Mouse (Mus musculus) heart, embryonic 16.5 days (tissue): ENCODE data around the gene Rhcg. TPM values are rescaled to one million over a fixed set of nuclear protein-coding genes. Genes with fewer than 3 reads are reported as not detected.

Experiments
- ATAC-seq: fragments of 200-750 bp; cut with Nextera tagmentation; replicated peaks from 2 replicates; pipeline ENCODE4 v1.8.0; 2017; ENCODE audit warnings: moderate number of reproducible peaks; ENCODE audit not compliant: insufficient read depth, low FRiP score; ENCODE audit errors: extremely low read depth
- H3K27ac ChIP-seq: fragments of 300-500 bp; sonication (generic); 2 replicates; pipeline ENCODE4 v1.5.1; 2014; ENCODE audit warnings: mild to moderate bottlenecking, low read length, control low read depth, moderate library complexity
- H3K27me3 ChIP-seq: fragments of 300-500 bp; sonication (generic); 2 replicates; pipeline ENCODE4 v1.6.1; 2014; ENCODE audit warnings: low read length, mixed read lengths; ENCODE audit not compliant: control insufficient read depth, insufficient read depth
- H3K36me3 ChIP-seq: fragments of 300-500 bp; sonication (generic); 2 replicates; pipeline ENCODE4 v1.6.1; 2014; ENCODE audit not compliant: control insufficient read depth, insufficient read depth
- H3K4me1 ChIP-seq: fragments of 300-500 bp; sonication (generic); 2 replicates; pipeline ENCODE4 v1.6.1; 2014; ENCODE audit warnings: low read length, mixed read lengths; ENCODE audit not compliant: control insufficient read depth, insufficient read depth
- H3K4me2 ChIP-seq: fragments of 300-500 bp; sonication (generic); 2 replicates; pipeline ENCODE4 v1.6.1; 2014; ENCODE audit warnings: low read depth, mild to moderate bottlenecking, control low read depth, low read length
- H3K4me3 ChIP-seq: fragments of 300-500 bp; sonication (generic); 2 replicates; pipeline ENCODE4 v1.5.1; 2014; ENCODE audit warnings: mild to moderate bottlenecking, control low read depth, low read length
- H3K9ac ChIP-seq: fragments of 300-500 bp; sonication (generic); 2 replicates; pipeline ENCODE4 v1.6.1; 2014; ENCODE audit warnings: low read length, control low read depth
- H3K9me3 ChIP-seq: fragments of 300-500 bp; sonication (generic); replicated peaks from 2 replicates; pipeline ENCODE4 v1.6.1; 2016; ENCODE audit warnings: low read length; ENCODE audit not compliant: control insufficient read depth
- WGBS: fragments of 180-500 bp; shearing (Covaris S2); extraction: QIAGEN DNeasy Blood & Tissue Kit; methylation state at CpG from one replicate; pipeline ENCODE4 v1.1.7; 2014; 5-methylcytosine and 5-hydroxymethylcytosine counted together
- polyA plus RNA-seq: library from polyadenylated mRNA; unstranded; fragments of >200 nt; fragmentation: Nextera tagmentation; extraction: Ambion mirVana; gene quantifications from 2 replicates; pipeline ENCODE4 v1.2.1, GENCODE M21; 2015

Rhcg gene
- polyA plus RNA-seq, 1 experiment from 2014 or later, result 0.20 TPM

- H3K27ac ChIP-seq, result no peak overlapping the region
- no peak overlapping the region for H3K4me3 ChIP-seq
- H3K27me3 ChIP-seq, result no peaks in the 10 kb centered on the region
- H3K4me1 ChIP-seq, result peaks cover 5% of the 10 kb centered on the region; the same call in 1 of the 2 replicates
- 63% methylated on average over 3 of the region's 3 CpGs for WGBS
- peak; percentile 93 for ATAC-seq
- H3K9me3 ChIP-seq, result no peaks in the 10 kb centered on the region
- H3K4me2 ChIP-seq, result no peak overlapping the region
- H3K9ac ChIP-seq, result no peak overlapping the region
- no peaks in the 10 kb centered on the region for H3K36me3 ChIP-seq
Observed at GRCm38 (mm10) chr7:79647233-79647632, 29.8 kb upstream of the Rhcg start.

GRCm38 (mm10) chr7:79631773-79632348 lies 14.4 kb upstream of the Rhcg start:
- no peaks in the 10 kb centered on the region for H3K4me1 ChIP-seq
- H3K27me3 ChIP-seq, result peaks cover 2% of the 10 kb centered on the region; the same call in 1 of the 2 replicates
- no peaks in the 10 kb centered on the region for H3K36me3 ChIP-seq
- no peak overlapping the region for H3K9ac ChIP-seq
- 23% methylated on average over 13 of the region's 13 CpGs for WGBS
- no peak overlapping the region for H3K27ac ChIP-seq
- H3K4me2 ChIP-seq, result no peak overlapping the region
- ATAC-seq, result no peak
- H3K9me3 ChIP-seq, result no peaks in the 10 kb centered on the region
- no peak overlapping the region for H3K4me3 ChIP-seq

GRCm38 (mm10) chr7:79628271-79628913 lies 10.9 kb upstream of the Rhcg start:
- H3K27me3 ChIP-seq, result peaks cover 2% of the 10 kb centered on the region; the same call in 1 of the 2 replicates
- no peak overlapping the region for H3K27ac ChIP-seq
- WGBS, result 66% methylated on average over 4 of the region's 4 CpGs

GRCm38 (mm10) chr7:79626170-79626569 lies 8.7 kb upstream of the Rhcg start:
- ATAC-seq, result no peak
- Histone ChIP-seq H3K27ac (no peak overlapping the region), H3K4me1 (no peaks in the 10 kb centered on the region), H3K4me3 (no peak overlapping the region), H3K9ac (no peak overlapping the region), H3K27me3 (no peaks in the 10 kb centered on the region), H3K36me3 (no peaks in the 10 kb centered on the region), H3K9me3 (no peaks in the 10 kb centered on the region), H3K4me2 (no peak overlapping the region)
- 61% methylated on average over 5 of the region's 5 CpGs for WGBS

More at GRCm38 (mm10) chr7:79628271-79628913, 10.9 kb upstream of the Rhcg start:
- Histone ChIP-seq H3K36me3 (no peaks in the 10 kb centered on the region), H3K9me3 (no peaks in the 10 kb centered on the region), H3K4me3 (no peak overlapping the region), H3K4me1 (no peaks in the 10 kb centered on the region), H3K4me2 (no peak overlapping the region), H3K9ac (no peak overlapping the region)
- ATAC-seq, result no peak

GRCm38 (mm10) chr7:79623086-79623485 lies 5.6 kb upstream of the Rhcg start:
- no peak overlapping the region for H3K9ac ChIP-seq
- no peaks in the 10 kb centered on the region for H3K9me3 ChIP-seq
- no peaks in the 10 kb centered on the region for H3K4me1 ChIP-seq
- H3K36me3 ChIP-seq, result no peaks in the 10 kb centered on the region
- H3K27me3 ChIP-seq, result peaks cover 8% of the 10 kb centered on the region
- no peak; the same call in 1 of the 2 replicates for ATAC-seq
- 42% methylated on average over 8 of the region's 8 CpGs for WGBS
- H3K27ac ChIP-seq, result no peak overlapping the region
- no peak overlapping the region for H3K4me2 ChIP-seq
- no peak overlapping the region for H3K4me3 ChIP-seq

- WGBS, result 61% methylated on average over 4 of the region's 4 CpGs
- no peak for ATAC-seq
Observed at GRCm38 (mm10) chr7:79619493-79619892, 2.0 kb upstream of the Rhcg start.

GRCm38 (mm10) chr7:79615941-79616340 lies 1.5 kb downstream of the Rhcg start:
- ATAC-seq, result no peak
- Histone ChIP-seq H3K9ac (no peak overlapping the region), H3K4me2 (no peak overlapping the region), H3K36me3 (no peaks in the 10 kb centered on the region), H3K4me1 (no peaks in the 10 kb centered on the region), H3K27me3 (peaks cover 52% of the 10 kb centered on the region), H3K4me3 (no peak overlapping the region), H3K27ac (no peak overlapping the region), H3K9me3 (no peaks in the 10 kb centered on the region)
- WGBS, result 52% methylated on average over 1 of the region's 1 CpGs

More at GRCm38 (mm10) chr7:79619493-79619892, 2.0 kb upstream of the Rhcg start:
- Histone ChIP-seq H3K4me2 (no peak overlapping the region), H3K4me3 (no peak overlapping the region), H3K36me3 (no peaks in the 10 kb centered on the region), H3K27me3 (peaks cover 41% of the 10 kb centered on the region), H3K27ac (no peak overlapping the region), H3K9ac (no peak overlapping the region), H3K4me1 (no peaks in the 10 kb centered on the region), H3K9me3 (no peaks in the 10 kb centered on the region)

GRCm38 (mm10) chr7:79615008-79615407 lies 2.4 kb downstream of the Rhcg start:
- WGBS, result 72% methylated on average over 4 of the region's 4 CpGs
- no peak for ATAC-seq
- no peak overlapping the region for H3K9ac ChIP-seq
- peaks cover 56% of the 10 kb centered on the region for H3K27me3 ChIP-seq
- no peak overlapping the region for H3K4me3 ChIP-seq
- no peaks in the 10 kb centered on the region for H3K9me3 ChIP-seq
- H3K27ac ChIP-seq, result no peak overlapping the region
- H3K4me2 ChIP-seq, result no peak overlapping the region
- no peaks in the 10 kb centered on the region for H3K36me3 ChIP-seq
- no peaks in the 10 kb centered on the region for H3K4me1 ChIP-seq

GRCm38 (mm10) chr7:79613314-79613713 lies 4.1 kb downstream of the Rhcg start:
- no peak overlapping the region for H3K27ac ChIP-seq
- no peaks in the 10 kb centered on the region for H3K9me3 ChIP-seq
- H3K4me1 ChIP-seq, result no peaks in the 10 kb centered on the region
- H3K4me2 ChIP-seq, result no peak overlapping the region
- H3K27me3 ChIP-seq, result peaks cover 62% of the 10 kb centered on the region
- 48% methylated on average over 11 of the region's 11 CpGs for WGBS
- no peak for ATAC-seq
- no peaks in the 10 kb centered on the region for H3K36me3 ChIP-seq
- no peak overlapping the region for H3K9ac ChIP-seq
- H3K4me3 ChIP-seq, result no peak overlapping the region
